Mouse (Mus musculus) heart, postnatal 25 days (tissue): ENCODE results near the gene Dll3. TPM values are rescaled to one million over a fixed set of nuclear protein-coding genes. Genes with fewer than 3 reads are reported as not detected.

Experiments
- DNase-seq: peaks from one replicate; pipeline ENCODE4 v3.0.0; 2022; ENCODE audit warnings: low spot score
- intact Hi-C: fragments of 180-260 bp; cut with DNase I; formaldehyde crosslinking; loops from one replicate; pipeline ENCODE4 v1.15.1; 2025
- total RNA-seq, 2 experiments: library from RNA; stranded (reverse); gene quantifications; 2 replicates each; pipeline ENCODE4 v1.2.3; 2021

Dll3 gene
- total RNA-seq, 2 experiments from 2014 or later = not detected

DNA sequence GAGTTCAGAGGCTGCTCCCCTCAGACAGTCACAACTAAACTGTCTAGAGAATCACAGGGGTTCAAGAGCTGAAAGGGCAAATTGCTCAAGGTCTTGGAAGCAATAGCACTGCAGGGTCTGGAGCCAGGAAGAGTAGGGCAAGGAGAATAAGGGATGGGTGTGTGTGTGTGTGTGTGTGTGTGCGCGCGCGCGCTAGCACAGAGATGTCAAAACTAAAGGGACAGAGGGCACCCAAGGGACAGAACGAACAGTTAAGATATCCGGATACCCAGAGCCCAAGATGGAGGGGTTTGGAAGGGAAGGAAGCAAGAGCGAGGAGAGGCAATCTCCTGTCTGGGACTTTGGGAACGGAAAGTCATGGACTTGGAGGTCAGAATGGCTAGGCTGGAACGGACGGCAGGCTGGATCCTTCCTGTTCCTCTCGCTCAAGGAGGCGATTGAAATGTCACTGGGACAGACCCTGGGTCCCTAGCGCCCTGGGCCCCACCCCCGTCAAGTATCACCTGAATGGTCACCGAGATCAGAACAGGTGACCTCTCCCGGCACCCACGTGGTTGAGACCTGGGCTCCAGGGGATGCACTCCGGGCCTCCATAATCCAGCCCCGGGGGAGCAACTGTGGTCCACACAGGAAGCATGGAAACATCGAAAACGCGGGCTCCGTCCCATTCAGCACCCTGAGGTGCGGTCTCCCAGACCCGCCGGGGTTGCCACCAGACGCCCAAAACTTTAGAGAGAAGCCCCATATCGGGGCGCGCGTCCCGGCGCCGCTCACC is 9.3 kb upstream of the Dll3 start:
- intact Hi-C loops = no loop called here
- no peak for DNase-seq

DNA sequence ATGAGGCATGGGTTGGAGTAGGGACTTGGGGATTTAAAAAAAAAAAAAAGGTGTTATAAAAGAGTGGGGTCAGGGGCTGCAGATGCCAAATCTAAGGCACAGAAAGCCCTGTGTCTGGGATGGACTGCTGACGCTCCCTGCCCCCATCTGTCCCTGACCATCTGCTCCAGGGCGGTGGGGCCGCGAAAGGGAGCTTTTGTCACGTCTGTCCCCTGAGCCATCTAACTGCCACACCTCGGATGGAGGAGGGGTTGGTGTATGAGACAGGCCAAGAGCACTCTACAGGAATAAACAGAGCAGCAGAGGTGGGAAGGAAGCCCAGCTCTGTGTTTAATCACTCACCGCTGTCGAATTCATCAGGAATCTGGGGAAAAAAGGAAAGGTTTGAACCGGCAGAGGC is 7.7 kb upstream of the Dll3 start:
- DNase-seq = no peak
- intact Hi-C loops = no loop called here

DNA sequence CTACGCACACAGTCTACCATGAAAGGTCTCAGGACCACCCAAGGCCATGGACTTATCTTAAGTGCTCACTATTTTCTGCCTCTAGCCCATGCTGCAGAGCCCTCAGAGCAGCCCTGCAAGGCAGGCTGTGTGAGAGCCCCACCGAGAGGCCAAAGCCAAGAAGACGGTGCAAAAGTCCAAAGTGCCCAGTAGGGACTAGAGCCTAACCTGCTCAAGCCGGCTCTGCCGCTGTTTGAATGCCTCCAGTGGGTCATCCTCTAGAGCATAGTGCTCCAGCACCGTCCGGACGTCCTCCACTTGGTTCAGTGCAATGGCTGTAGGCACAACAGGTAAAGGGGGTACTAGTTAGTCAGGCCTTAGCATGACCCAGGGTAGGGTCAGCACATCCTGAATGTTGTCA is 4.2 kb upstream of the Dll3 start:
- no peak for DNase-seq
- intact Hi-C loops = no loop called here

DNA sequence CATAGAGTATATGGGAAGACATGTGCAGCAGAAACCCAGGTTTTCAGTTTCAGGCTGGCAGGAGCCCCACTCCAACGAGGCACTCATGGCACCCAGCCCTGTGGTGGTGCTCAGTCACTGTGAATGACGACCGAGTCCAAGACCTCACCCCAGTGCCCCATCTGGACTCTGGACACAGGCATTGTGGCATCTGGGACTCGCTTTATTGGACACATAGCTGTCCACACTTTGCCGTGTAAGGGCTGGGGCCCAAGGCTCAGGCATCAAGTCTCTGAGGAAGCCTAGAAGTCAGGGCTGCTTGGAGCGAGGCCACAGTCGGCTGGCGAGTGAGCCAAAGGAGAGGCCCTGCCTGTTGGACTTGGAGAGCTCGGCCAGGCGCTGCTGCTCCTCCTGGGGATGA is 3.6 kb upstream of the Dll3 start:
- DNase-seq = no peak
- intact Hi-C loops = no loop called here

DNA sequence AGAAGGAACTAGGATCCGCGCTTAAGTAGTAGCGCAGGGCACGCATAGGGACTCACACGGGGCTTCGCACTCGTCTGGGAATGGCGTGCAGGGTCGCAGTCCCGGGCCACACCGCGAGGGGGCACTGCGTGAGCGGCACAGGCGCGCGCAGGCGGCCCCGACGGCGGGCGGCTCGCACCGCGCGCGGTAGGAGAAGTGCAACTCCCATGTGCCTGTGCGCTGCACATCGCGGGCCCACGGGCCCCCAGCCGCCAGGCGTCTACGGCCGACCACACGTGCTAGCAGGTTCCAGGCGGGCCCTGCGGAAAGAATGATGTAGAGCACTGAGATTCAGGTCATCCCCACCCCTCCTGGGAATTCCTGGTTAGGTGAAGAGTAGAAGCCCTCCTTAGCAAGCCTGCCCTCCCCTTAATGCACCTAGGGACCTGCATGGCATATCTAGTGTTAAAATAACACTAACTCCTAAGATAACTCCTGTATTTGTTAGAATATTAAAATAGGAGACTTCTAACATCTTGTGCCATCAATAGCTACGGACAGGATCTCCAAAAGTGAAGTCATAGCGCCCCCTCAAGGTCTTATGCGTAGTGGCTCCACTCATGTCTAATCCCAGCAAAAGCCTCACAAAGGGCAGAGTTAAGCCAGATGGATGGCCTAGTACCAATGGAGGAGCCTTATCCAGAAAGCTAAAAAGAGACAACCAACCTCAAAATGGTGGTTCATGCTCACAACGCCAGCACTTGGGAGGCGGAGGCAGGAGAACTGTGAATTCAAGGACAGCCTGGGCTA is 3.0 kb downstream of the Dll3 start:
- intact Hi-C loops = loop anchor here (2.0 to 10.0 kb wide), 3 partner anchors 87 to 244 kb away; partner anchors contain the start of gene Psmc4
- no peak for DNase-seq

DNA sequence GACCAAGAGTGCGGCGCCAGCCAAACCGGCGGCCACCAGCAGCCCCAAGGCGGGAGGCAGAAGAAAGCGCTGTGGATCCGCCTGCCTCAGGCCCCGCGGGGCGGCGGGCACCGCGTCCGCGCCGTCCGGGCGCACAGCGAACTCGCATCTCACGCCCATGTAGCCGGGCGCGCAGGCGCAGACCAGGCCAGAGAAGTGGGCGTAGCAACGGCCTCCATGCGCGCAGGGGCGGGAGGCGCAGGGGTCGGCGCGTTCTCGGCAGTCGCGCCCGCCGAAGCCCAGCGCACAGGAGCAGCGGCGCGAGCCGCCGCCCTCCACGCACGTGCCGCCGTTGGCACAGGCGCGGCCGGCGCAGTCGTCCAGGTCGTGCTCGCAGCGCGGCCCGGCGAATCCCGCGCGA is 7.6 kb downstream of the Dll3 start:
- DNase-seq = no peak
- intact Hi-C loops = loop anchor here (10.0 kb wide), 1 partner anchor 240 kb away; the partner anchor contains the start of gene Psmc4

DNA sequence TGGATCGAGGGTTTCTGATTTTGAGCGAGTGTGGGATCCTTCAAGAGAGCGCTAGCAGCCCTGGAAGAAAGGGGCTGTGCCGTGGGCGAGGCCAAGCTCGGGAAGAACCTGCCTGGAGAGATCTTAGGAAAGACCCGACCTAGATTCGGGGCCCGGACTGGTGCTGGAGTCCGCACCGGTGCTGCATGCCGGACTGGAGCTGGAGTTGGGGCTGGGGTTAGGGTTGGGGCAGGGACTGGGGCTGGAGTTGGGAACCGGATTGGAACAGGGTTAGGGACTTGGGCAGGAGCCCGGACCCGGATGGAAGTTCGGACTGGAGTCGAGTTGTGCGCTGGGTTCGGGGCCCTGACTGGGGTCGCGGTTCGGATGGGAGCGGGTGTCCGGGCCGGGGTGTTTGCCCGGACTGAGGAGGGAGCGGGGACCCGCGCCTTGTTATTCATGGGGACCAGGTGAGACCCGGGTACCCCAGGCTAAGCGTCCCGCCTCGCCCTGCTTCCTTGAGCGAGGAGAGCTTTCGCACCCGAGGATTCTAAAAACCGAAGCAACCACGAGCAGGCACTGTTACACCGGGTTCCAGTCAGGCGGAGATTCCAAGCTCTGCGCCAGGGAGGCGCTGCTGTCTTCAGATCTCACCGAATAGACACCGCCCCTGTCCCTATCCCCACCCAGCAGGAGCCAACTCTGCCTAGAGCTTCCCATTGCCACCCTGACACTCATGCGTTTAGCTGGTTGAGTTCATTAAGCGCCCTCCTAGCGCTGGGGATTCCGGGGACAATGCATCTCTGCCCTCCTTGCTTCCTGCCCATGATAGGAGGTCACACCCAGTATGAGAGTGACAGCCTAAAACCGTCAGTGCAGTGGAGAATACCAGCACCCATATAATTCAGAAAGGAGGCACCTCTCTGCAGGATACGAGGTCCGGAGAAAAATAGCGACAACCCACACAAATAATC is 11.1 kb downstream of the Dll3 start, which contains the start of gene Selenov:
Gene Selenov (minus strand): TSS at position 549 of the 953 bp plus-strand sequence.
- intact Hi-C loops = loop anchor here (10.0 kb wide), 1 partner anchor 236 kb away; the partner anchor contains the start of gene Psmc4
- no peak for DNase-seq

DNA sequence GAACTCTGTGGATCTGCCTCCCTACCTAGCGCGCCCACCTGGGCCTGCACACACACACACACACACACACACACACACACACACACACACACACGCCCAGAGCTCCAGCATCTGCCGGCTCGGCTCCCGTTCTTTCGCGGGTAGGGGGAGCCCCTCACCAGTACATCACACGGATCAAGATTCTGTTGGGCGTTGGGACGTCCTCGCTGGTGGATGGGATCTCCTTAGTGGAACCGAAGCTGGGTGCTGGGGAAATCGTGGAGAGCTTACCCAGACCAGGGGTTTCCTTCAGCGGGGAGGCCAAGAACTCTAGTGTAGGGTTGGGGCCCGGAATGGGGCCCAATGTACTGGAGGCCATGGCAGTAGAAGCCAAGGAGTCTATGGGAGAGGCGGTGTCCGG is 11.9 kb downstream of the Dll3 start:
- intact Hi-C loops = loop anchor here (10.0 kb wide), 1 partner anchor 235 kb away; the partner anchor contains the start of gene Psmc4
- DNase-seq = no peak

DNA sequence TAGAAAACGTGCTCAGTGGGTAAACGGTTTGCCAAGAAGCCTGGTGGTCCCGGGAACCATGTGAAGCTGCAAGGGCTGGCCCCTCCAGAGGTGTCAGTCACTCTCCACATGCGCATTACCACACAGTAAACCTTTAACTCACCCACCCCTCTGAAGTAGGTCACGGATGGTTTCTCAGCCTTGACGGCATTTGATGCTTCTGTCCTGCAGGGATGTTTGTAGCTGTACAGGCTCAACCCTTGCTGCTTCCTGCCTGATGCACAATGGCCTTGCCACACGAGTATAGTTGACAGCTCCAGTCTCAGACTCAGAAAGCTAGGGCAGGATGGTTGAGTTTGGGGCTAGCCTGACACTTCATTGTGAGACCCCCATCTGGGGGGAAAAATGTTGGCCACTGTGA is 21.4 kb downstream of the Dll3 start:
- no peak for DNase-seq
- intact Hi-C loops = no loop called here

DNA sequence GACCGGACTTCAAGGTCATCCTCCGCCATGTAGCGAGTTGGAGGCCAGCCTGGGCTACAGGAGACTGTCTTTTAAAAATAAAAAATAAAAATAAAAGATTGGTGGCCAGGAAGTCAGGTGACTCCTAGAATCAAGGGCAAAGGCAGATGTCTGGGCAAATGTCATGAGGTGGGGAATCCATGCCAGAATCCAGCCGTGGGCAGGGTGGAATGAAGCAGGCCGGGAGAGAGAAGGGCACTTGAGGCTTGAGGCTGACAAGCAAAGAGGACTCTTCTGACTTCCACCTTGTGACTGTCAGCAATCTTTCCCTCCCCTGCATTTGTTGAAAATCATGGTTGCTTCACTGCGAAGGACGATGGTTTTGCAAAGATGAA is 23.8 kb downstream of the Dll3 start:
- no peak for DNase-seq
- intact Hi-C loops = loop anchor here (2.0 to 5.0 kb wide), 3 partner anchors 25 to 96 kb away; partner anchors contain the start of gene Dll3

DNA sequence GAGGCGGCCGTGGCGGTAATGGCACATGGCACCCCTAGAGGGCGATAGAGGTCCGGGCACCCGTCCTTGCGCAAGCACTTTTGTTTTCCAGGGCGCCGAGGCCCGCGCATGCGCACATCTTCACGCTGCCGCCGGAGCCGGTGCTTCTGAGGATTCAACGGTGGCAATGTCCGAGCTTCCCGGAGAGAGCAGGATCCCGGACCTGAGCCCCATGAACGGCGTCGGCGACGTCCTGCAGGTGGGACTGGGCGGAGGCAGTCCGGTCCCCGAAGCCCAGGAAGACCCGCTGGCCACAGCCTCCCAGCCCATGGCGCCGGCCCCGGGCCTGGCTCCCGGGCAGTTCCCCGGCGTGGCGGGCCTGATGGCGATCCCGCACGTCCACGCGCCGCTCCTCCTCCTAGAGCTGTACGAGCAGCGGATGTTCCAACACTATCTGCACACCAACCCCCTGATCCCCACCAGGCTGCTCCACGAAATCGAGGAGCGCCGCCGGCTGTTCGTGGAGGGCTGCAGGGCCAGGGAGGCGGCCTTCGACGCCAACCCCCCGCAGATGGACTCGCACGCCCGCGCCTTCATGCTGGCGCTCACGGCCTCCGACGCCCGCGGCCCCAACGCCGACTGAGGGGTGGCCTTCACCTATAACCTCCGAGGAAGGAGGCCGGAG is 24.3 kb downstream of the Dll3 start, which contains the start of gene Eid2b:
Gene Eid2b (plus strand): TSS at position 125 of the 664 bp plus-strand sequence.
- intact Hi-C loops = loop anchor here (2.0 to 5.0 kb wide), 3 partner anchors 25 to 95 kb away; partner anchors contain the start of gene Dll3
- peak; percentile 87 for DNase-seq

DNA sequence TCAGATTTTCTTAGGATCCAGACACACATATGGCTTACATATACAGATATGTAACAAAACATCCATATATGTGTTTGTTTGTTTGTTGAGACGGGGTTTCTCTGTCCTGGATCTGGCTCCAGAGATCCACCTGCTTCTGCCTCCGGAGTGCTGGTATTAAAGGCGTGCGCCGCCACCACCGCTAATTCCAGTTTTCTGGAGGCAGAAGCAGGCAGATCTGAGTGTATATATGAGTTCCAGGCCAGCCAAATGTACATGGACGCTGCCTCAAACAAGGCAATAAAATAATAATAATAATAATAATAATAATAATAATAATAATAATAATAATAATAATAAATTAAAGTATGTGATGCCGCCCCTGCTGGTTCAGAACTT is 24.8 kb downstream of the Dll3 start:
- DNase-seq = no peak
- intact Hi-C loops = loop anchor here (5.0 kb wide), 2 partner anchors 70 to 95 kb away; no protein-coding TSS in a partner anchor

DNA sequence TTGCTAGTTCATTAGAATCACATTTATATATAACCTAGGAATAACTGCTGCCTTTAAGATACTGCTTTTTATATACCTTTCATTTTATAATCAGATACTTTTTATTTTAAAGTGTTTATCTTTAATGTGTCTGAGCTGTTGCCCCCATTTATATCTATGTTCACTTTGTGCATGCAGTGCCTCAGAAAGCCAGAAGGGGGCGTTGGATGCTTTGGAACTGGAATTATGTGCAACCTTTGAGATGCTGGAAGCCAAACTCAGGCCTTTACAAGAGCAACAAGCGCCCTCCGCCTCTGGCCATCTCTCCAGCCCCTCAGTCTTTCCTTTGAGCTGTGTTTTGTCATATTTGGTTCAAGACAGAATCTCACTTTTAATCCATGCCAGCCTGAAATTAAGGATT is 30.3 kb downstream of the Dll3 start:
- DNase-seq = no peak
- intact Hi-C loops = no loop called here

DNA sequence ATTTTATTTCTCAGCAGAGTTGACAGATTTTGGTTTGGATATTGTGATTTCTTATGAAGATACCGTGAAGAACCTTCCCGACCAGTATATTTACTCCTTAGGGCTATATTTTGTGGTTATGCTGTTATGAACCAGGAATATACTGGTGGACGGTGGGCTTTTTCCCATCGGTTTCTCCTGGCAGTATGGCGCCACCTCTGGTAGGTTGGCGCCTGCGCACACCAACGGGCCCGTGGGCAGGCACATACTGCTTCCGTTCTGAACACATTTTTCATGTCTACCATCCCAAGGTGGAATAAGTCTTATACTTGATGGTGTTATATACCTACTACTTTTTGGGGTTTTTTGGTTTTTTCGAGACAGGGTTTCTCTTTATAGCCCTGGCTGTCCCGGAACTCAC is 32.7 kb downstream of the Dll3 start:
- DNase-seq = no peak
- intact Hi-C loops = no loop called here

DNA sequence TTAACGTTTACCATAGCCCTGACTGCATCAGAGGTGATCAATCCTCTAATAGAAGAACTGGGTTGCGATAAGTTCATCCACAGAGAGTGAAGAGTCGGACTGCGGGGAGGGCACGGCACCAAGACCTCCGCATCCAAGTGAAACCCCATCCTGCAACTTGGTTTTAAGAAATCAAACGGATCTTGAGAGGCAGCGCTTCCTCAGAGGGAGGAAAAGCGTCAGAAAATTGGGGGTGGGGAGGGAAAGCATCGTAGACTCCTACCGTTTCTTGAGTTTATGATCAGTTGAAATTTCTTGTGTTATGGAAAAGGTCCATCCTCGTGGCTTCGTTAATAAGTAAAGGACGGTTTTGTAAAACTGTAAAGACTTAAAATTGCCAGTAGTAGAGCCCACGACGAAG is 33.5 kb downstream of the Dll3 start:
- intact Hi-C loops = no loop called here
- DNase-seq = no peak

DNA sequence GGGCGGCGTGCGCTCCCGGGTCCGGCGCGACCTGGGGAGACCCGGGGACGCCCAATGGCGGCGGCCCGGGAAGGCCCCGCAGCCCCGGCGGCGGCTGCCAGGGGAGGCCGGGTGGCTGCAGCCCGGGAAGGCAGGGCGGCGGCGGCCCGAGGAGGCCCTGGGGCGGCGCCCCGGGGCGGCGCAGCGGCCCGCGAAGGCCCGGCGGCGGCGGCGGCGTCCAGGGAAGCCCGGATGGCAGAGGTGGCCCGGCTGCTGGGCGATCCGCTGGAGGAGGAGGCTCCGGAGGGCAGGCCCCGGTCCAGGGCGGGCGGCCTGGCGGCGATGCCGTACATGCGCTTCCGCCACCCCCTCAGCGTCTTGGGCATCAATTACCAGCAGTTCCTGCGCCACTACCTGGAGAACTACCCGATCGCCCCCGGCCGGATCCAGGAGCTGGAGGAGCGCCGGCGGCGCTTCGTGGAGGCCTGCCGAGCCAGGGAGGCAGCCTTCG is 34.0 kb downstream of the Dll3 start:
- intact Hi-C loops = no loop called here
- peak; percentile 29 for DNase-seq

DNA sequence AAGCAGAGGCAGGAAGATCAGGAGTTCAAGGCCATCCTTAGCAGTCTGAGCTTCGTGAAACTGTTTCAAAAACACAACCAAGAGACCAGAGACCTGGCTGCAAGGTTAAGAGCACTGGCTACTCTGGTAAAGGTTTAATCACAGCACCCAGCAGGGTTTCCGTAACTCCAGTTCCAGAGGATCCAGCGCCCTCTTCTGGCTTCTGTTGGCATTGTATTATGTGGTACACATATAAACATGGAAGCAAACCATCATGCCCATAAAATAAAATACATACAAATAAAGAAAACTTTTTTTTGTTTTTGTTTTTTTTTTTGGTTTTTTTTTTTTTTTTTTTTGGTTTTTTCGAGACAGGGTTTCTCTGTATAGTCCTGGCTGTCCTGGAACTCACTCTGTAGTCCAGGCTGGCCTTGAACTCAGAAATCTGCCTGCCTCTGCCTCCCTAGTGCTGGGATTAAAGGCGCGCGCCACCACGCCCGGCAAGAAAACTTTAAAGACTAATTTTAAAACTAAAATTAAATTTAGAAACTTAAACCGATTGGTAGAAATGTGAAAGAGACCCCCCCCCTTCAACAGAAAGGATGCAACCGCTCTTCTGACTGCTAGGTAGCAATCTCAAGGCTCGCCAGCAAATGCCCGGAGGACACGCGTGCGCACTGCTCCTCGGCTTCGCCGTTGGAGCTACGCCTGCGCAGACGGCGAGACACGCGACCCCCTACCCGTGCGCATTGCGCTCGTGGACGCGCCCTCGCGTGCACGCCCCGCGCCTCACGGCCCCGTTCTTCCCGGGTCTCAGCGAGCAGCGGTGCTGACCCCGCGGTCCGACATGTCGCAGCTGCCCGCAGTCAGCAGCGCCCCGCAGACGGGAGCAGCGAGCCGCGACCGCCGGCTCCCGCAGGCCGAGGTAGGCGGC is 34.7 kb downstream of the Dll3 start, which contains the start of gene Eid2:
Gene Eid2 (plus strand): TSS at position 753 of the 913 bp plus-strand sequence.
- DNase-seq = peak; percentile 58

DNA sequence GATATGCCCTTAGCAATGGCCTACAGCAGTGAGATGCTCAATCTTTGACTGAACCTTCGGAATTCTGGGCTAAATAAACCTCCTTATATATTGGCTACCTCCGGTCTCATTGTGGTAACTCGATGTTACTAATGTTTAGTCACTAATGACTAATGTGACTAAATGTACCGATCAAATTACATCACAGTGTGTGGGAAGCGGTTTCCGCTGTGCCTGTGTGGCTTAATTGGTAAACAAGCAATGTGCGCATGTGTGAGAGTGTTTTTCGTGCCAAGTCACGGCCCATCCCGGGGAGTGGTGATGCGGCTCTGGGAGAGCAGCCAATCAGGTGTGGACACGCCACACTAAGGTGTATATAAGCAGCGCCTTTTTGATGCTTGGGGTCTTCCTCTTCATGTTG is 36.6 kb downstream of the Dll3 start:
- intact Hi-C loops = no loop called here
- no peak for DNase-seq

More for the DNA sequence above, 34.7 kb downstream of the Dll3 start, which contains the start of gene Eid2:
- intact Hi-C loops = no loop called here
